Mouse (Mus musculus) thymus, adult 2 months (tissue): ENCODE results near the gene Acap1.

Experiments used
- CTCF ChIP-seq: fragments of 200-500 bp; IDR thresholded peaks from 2 replicates; pipeline ENCODE4 v1.5.1; 2012; ENCODE audit warnings: mild to moderate bottlenecking, control low read depth, low read length, moderate library complexity, borderline replicate concordance; ENCODE audit not compliant: control insufficient read depth, poor library complexity, insufficient read depth; ENCODE audit errors: extremely low read depth
- POLR2A ChIP-seq: fragments of 200-500 bp; IDR thresholded peaks from 2 replicates; pipeline ENCODE4 v1.6.1; 2012; ENCODE audit warnings: mild to moderate bottlenecking, low read length, control low read depth, moderate library complexity; ENCODE audit not compliant: control insufficient read depth, poor library complexity, insufficient read depth; ENCODE audit errors: extremely low read depth

GRCm38 (mm10) chr11:69902972-69903371 lies 7.6 kb upstream of the Acap1 start:
- TF ChIP-seq CTCF: no peak
- TF ChIP-seq POLR2A: no peak
